Mouse (Mus musculus): ENCODE results near the gene Csmd2. TPM values are rescaled to one million over a fixed set of nuclear protein-coding genes. Genes with fewer than 3 reads are reported as not detected.

The Csmd2 gene
- polyA plus RNA-seq, 1 experiment from 2014 or later: 0.05 TPM

DNA sequence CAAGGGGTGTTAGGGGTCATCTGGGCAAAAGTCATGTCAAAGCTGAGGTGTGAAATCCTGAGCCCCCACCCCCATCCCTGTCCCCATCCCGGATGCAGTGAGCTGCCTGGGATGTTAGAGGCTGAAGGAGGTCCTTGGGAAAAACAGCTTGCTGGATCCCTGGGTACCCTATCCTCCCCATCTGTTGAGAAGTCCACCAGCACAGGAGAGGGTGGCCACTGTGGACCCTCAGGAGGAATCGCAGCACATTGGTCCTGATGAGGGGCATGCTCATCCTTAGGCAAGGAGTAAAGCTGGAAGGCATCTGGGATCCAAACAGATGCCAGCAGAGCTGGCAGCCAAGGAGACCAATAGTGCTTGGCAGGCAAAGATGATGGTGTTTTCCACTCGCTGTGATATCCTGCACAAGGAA lies 463.7 kb downstream of the Csmd2 start:
- 48% methylated on average over 3 of the region's 3 CpGs for WGBS
- H3K27me3 ChIP-seq (ENCODE audit: control insufficient read depth, insufficient read depth, low read length): no peaks in the 10 kb centered on the region
- no peak overlapping the region for H3K4me2 ChIP-seq (ENCODE audit: low read depth, low read length)
- H3K4me1 ChIP-seq (ENCODE audit: control insufficient read depth, insufficient read depth, low read length): peaks cover 3% of the 10 kb centered on the region; the same call in 1 of the 2 replicates
- no peaks in the 10 kb centered on the region for H3K36me3 ChIP-seq (ENCODE audit: control insufficient read depth, insufficient read depth)
- H3K27ac ChIP-seq (ENCODE audit: low read length): no peak overlapping the region
- H3K9me3 ChIP-seq (replicated peaks; ENCODE audit: control insufficient read depth, low read length): no peaks in the 10 kb centered on the region
- ATAC-seq (replicated peaks; ENCODE audit: extremely low read depth, insufficient read depth, low FRiP score): no peak; the same call in 1 of the 2 replicates
- no peak overlapping the region for H3K4me3 ChIP-seq (ENCODE audit: low read length)
- H3K9ac ChIP-seq (ENCODE audit: low read length): no peak overlapping the region

- no peaks in the 10 kb centered on the region for H3K27me3 ChIP-seq (ENCODE audit: control insufficient read depth, insufficient read depth, low read length)
Observed at GRCm38 (mm10) chr4:128466708-128467107, 479.1 kb downstream of the Csmd2 start.

GRCm38 (mm10) chr4:128468040-128468439 lies 480.4 kb downstream of the Csmd2 start:
- Histone ChIP-seq H3K4me1 (ENCODE audit: control insufficient read depth, insufficient read depth, low read length) (no peaks in the 10 kb centered on the region), H3K9me3 (replicated peaks; ENCODE audit: control insufficient read depth, low read length) (no peaks in the 10 kb centered on the region), H3K27me3 (ENCODE audit: control insufficient read depth, insufficient read depth, low read length) (no peaks in the 10 kb centered on the region), H3K36me3 (ENCODE audit: control insufficient read depth, insufficient read depth) (no peaks in the 10 kb centered on the region), H3K4me2 (ENCODE audit: low read depth, low read length) (no peak overlapping the region), H3K4me3 (ENCODE audit: low read length) (no peak overlapping the region), H3K9ac (ENCODE audit: low read length) (no peak overlapping the region), H3K27ac (ENCODE audit: low read length) (no peak overlapping the region)
- WGBS: 77% methylated on average over 1 of the region's 1 CpGs
- no peak for ATAC-seq (replicated peaks; ENCODE audit: extremely low read depth, insufficient read depth, low FRiP score)

More at GRCm38 (mm10) chr4:128466708-128467107, 479.1 kb downstream of the Csmd2 start:
- 75% methylated on average over 5 of the region's 5 CpGs for WGBS
- ATAC-seq (replicated peaks; ENCODE audit: extremely low read depth, insufficient read depth, low FRiP score): no peak
- H3K36me3 ChIP-seq (ENCODE audit: control insufficient read depth, insufficient read depth): no peaks in the 10 kb centered on the region
- no peak overlapping the region for H3K27ac ChIP-seq (ENCODE audit: low read length)
- no peak overlapping the region for H3K9ac ChIP-seq (ENCODE audit: low read length)
- no peaks in the 10 kb centered on the region for H3K9me3 ChIP-seq (replicated peaks; ENCODE audit: control insufficient read depth, low read length)
- H3K4me3 ChIP-seq (ENCODE audit: low read length): no peak overlapping the region
- H3K4me2 ChIP-seq (ENCODE audit: low read depth, low read length): no peak overlapping the region
- H3K4me1 ChIP-seq (ENCODE audit: control insufficient read depth, insufficient read depth, low read length): no peaks in the 10 kb centered on the region

DNA sequence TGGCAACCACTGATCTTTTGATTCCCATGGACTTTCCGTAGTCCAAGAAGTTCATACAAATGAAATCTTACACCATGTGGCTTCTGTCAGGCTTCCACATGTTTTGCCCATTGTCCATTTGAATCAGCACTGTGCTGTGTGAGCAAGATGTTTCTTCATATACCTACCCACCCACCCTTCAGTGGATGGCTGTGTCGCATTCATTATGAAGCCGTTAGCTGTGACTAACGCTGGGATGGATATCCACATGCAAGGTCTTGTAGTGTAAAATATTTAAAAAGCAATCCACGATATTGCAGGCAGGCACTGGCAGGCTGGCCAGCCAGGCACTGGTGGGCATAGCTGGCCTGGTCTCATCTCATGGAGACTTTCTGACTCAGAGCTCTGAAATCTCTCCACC lies 488.6 kb downstream of the Csmd2 start:
- Histone ChIP-seq H3K36me3 (ENCODE audit: control insufficient read depth, insufficient read depth) (no peaks in the 10 kb centered on the region), H3K9me3 (replicated peaks; ENCODE audit: control insufficient read depth, low read length) (no peaks in the 10 kb centered on the region), H3K4me3 (ENCODE audit: low read length) (no peak overlapping the region), H3K4me2 (ENCODE audit: low read depth, low read length) (no peak overlapping the region), H3K9ac (ENCODE audit: low read length) (no peak overlapping the region), H3K4me1 (ENCODE audit: control insufficient read depth, insufficient read depth, low read length) (no peaks in the 10 kb centered on the region), H3K27ac (ENCODE audit: low read length) (no peak overlapping the region), H3K27me3 (ENCODE audit: control insufficient read depth, insufficient read depth, low read length) (no peaks in the 10 kb centered on the region; the same call in 1 of the 2 replicates)
- WGBS: 81% methylated on average over 5 of the region's 5 CpGs
- no peak for ATAC-seq (replicated peaks; ENCODE audit: extremely low read depth, insufficient read depth, low FRiP score)

DNA sequence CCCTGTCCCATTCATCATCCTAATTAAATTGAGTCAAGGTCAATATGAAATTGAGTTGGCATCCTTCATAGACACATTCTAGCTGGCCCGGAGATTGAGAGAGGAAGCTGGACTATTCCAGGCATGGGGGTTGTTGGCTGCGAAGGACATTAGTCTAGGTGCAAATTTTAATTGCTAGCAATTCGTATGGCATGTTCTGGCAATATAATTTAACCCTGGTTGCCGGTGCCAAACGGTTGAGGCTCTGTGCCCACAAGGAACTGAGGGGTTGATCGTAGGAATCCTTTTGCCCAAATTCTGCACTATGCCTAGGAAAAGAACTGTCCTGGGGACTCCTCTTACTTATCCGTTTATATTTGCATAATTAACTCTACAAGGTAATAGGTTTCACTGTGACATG lies 496.2 kb downstream of the Csmd2 start:
- no peak for ATAC-seq (replicated peaks; ENCODE audit: extremely low read depth, insufficient read depth, low FRiP score)
- H3K36me3 ChIP-seq (ENCODE audit: control insufficient read depth, insufficient read depth): no peaks in the 10 kb centered on the region
- H3K4me1 ChIP-seq (ENCODE audit: control insufficient read depth, insufficient read depth, low read length): no peaks in the 10 kb centered on the region
- 71% methylated on average over 7 of the region's 7 CpGs for WGBS
- H3K27me3 ChIP-seq (ENCODE audit: control insufficient read depth, insufficient read depth, low read length): peaks cover 2% of the 10 kb centered on the region; the same call in 1 of the 2 replicates
- H3K4me2 ChIP-seq (ENCODE audit: low read depth, low read length): no peak overlapping the region
- no peak overlapping the region for H3K27ac ChIP-seq (ENCODE audit: low read length)
- H3K9ac ChIP-seq (ENCODE audit: low read length): no peak overlapping the region
- no peak overlapping the region for H3K4me3 ChIP-seq (ENCODE audit: low read length)
- H3K9me3 ChIP-seq (replicated peaks; ENCODE audit: control insufficient read depth, low read length): no peaks in the 10 kb centered on the region

DNA sequence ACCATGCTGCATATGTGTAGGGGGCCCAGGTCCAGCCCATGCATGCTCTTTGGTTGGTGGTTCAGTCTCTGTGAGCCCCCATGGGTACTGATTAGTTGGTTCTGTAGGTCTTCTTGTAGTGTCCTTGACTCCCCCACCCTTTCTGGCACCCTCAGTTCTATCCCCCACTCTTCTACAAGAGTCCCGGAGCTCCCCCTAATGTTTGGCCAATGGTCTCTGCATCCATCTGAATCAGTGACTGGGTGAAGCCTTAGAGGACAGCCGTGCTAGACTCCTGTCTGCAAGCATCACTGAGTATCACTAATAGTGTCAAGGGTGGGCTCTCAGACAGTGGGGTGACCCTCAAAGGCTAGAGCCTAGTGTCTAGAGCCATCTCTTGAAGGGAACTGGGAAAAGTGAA lies 497.0 kb downstream of the Csmd2 start:
- H3K4me3 ChIP-seq (ENCODE audit: low read length): no peak overlapping the region
- WGBS: 51% methylated on average over 2 of the region's 2 CpGs
- H3K9me3 ChIP-seq (replicated peaks; ENCODE audit: control insufficient read depth, low read length): no peaks in the 10 kb centered on the region
- ATAC-seq (replicated peaks; ENCODE audit: extremely low read depth, insufficient read depth, low FRiP score): no peak
- no peak overlapping the region for H3K9ac ChIP-seq (ENCODE audit: low read length)
- no peaks in the 10 kb centered on the region for H3K36me3 ChIP-seq (ENCODE audit: control insufficient read depth, insufficient read depth)
- no peaks in the 10 kb centered on the region for H3K4me1 ChIP-seq (ENCODE audit: control insufficient read depth, insufficient read depth, low read length)
- H3K27ac ChIP-seq (ENCODE audit: low read length): no peak overlapping the region
- H3K4me2 ChIP-seq (ENCODE audit: low read depth, low read length): no peak overlapping the region
- peaks cover 2% of the 10 kb centered on the region; the same call in 1 of the 2 replicates for H3K27me3 ChIP-seq (ENCODE audit: control insufficient read depth, insufficient read depth, low read length)

GRCm38 (mm10) chr4:128489521-128490100 lies 502.0 kb downstream of the Csmd2 start:
- Histone ChIP-seq H3K4me2 (ENCODE audit: low read depth, low read length) (no peak overlapping the region), H3K4me3 (ENCODE audit: low read length) (no peak overlapping the region), H3K27me3 (ENCODE audit: control insufficient read depth, insufficient read depth, low read length) (0 out of 2 replicates have a peak, but pooled peaks cover 2% of the 10 kb centered on the region), H3K9ac (ENCODE audit: low read length) (no peak overlapping the region), H3K4me1 (ENCODE audit: control insufficient read depth, insufficient read depth, low read length) (no peaks in the 10 kb centered on the region), H3K9me3 (replicated peaks; ENCODE audit: control insufficient read depth, low read length) (no peaks in the 10 kb centered on the region), H3K36me3 (ENCODE audit: control insufficient read depth, insufficient read depth) (no peaks in the 10 kb centered on the region), H3K27ac (ENCODE audit: low read length) (no peak overlapping the region)
- 77% methylated on average over 11 of the region's 11 CpGs for WGBS
- no peak for ATAC-seq (replicated peaks; ENCODE audit: extremely low read depth, insufficient read depth, low FRiP score)

GRCm38 (mm10) chr4:128492055-128492454 lies 504.4 kb downstream of the Csmd2 start:
- H3K27me3 ChIP-seq (ENCODE audit: control insufficient read depth, insufficient read depth, low read length): no peaks in the 10 kb centered on the region
- H3K4me3 ChIP-seq (ENCODE audit: low read length): no peak overlapping the region
- no peak overlapping the region for H3K4me2 ChIP-seq (ENCODE audit: low read depth, low read length)
- WGBS: 82% methylated on average over 8 of the region's 8 CpGs
- H3K4me1 ChIP-seq (ENCODE audit: control insufficient read depth, insufficient read depth, low read length): no peaks in the 10 kb centered on the region
- H3K9ac ChIP-seq (ENCODE audit: low read length): no peak overlapping the region
- no peaks in the 10 kb centered on the region for H3K9me3 ChIP-seq (replicated peaks; ENCODE audit: control insufficient read depth, low read length)
- ATAC-seq (replicated peaks; ENCODE audit: extremely low read depth, insufficient read depth, low FRiP score): no peak
- H3K36me3 ChIP-seq (ENCODE audit: control insufficient read depth, insufficient read depth): no peaks in the 10 kb centered on the region
- no peak overlapping the region for H3K27ac ChIP-seq (ENCODE audit: low read length)

DNA sequence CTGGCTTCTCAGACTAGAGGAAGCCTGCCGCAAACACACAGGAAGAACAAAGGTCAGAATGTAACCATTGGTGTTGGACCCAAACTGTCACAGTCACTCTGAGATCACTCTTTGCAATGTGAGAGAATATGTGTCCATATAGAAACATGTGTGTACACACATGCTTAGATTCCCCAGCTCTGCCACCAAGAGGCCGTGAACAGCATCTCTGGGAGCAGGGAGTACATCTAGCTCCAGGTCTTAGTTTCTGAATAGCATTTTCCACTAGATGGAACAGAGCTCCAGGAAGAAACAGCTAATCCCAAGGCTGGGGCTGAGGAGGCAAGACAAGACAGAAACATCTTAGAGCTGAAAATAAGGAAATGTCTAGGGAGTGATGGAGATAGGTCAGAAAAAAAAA lies 512.3 kb downstream of the Csmd2 start:
- no peaks in the 10 kb centered on the region for H3K4me1 ChIP-seq (ENCODE audit: control insufficient read depth, insufficient read depth, low read length)
- no peak overlapping the region for H3K27ac ChIP-seq (ENCODE audit: low read length)
- H3K9ac ChIP-seq (ENCODE audit: low read length): no peak overlapping the region
- no peaks in the 10 kb centered on the region for H3K36me3 ChIP-seq (ENCODE audit: control insufficient read depth, insufficient read depth)
- no peak overlapping the region for H3K4me3 ChIP-seq (ENCODE audit: low read length)
- no peaks in the 10 kb centered on the region for H3K9me3 ChIP-seq (replicated peaks; ENCODE audit: control insufficient read depth, low read length)
- 58% methylated on average over 2 of the region's 2 CpGs for WGBS
- H3K27me3 ChIP-seq (ENCODE audit: control insufficient read depth, insufficient read depth, low read length): no peaks in the 10 kb centered on the region
- no peak overlapping the region for H3K4me2 ChIP-seq (ENCODE audit: low read depth, low read length)
- no peak for ATAC-seq (replicated peaks; ENCODE audit: extremely low read depth, insufficient read depth, low FRiP score)

Data from heart, embryonic 16.5 days (tissue).